Mouse (Mus musculus) embryonic facial prominence, embryonic 14.5 days (tissue): Measurements from ENCODE around the gene Cox8c. TPM values are rescaled to one million over a fixed set of nuclear protein-coding genes. Genes with fewer than 3 reads are reported as not detected.

Source experiments
- ATAC-seq: fragments of 200-750 bp; cut with Nextera tagmentation; 2 replicates; pipeline ENCODE4 v1.8.0; 2017; ENCODE audit warnings: low read depth, moderate number of reproducible peaks, moderate TSS enrichment
- DNase-seq: peaks from one replicate; pipeline ENCODE4 v3.0.0-alpha.2; 2015; ENCODE audit warnings: low spot score
- H3K27ac ChIP-seq: fragments of 300-500 bp; sonication (generic); replicated peaks from 2 replicates; pipeline ENCODE4 v1.5.1; 2014; ENCODE audit warnings: low read depth, mild to moderate bottlenecking, low read length, moderate library complexity
- H3K27me3 ChIP-seq: fragments of 300-500 bp; sonication (generic); replicated peaks from 2 replicates; pipeline ENCODE4 v1.6.1; 2014; ENCODE audit warnings: low read length; ENCODE audit not compliant: control insufficient read depth, insufficient read depth
- H3K36me3 ChIP-seq: fragments of 300-500 bp; sonication (generic); 2 replicates; pipeline ENCODE4 v1.6.1; 2014; ENCODE audit warnings: low read length, mixed read lengths; ENCODE audit not compliant: control insufficient read depth, insufficient read depth
- H3K4me1 ChIP-seq: fragments of 300-500 bp; sonication (generic); 2 replicates; pipeline ENCODE4 v1.6.1; 2014; ENCODE audit warnings: antibody characterized with exemption, low read length; ENCODE audit not compliant: control insufficient read depth, insufficient read depth
- H3K4me2 ChIP-seq: fragments of 300-500 bp; sonication (generic); 2 replicates; pipeline ENCODE4 v1.6.1; 2014; ENCODE audit warnings: low read depth, mild to moderate bottlenecking, low read length, moderate library complexity, mixed read lengths
- H3K4me3 ChIP-seq: fragments of 300-500 bp; sonication (generic); 2 replicates; pipeline ENCODE4 v1.5.1; 2014; ENCODE audit warnings: low read depth, mild to moderate bottlenecking, low read length
- H3K9ac ChIP-seq: fragments of 300-500 bp; sonication (generic); 2 replicates; pipeline ENCODE4 v1.6.1; 2014; ENCODE audit warnings: low read depth, mild to moderate bottlenecking, low read length, moderate library complexity, mixed read lengths
- H3K9me3 ChIP-seq: fragments of 300-500 bp; sonication (generic); 2 replicates; pipeline ENCODE4 v1.6.1; 2016; ENCODE audit warnings: low read length; ENCODE audit not compliant: control insufficient read depth
- WGBS: fragments of 180-500 bp; shearing (Covaris S2); extraction: QIAGEN DNeasy Blood & Tissue Kit; methylation state at CpG from one replicate; pipeline ENCODE4 v1.1.7; 2014; 5-methylcytosine and 5-hydroxymethylcytosine counted together
- polyA plus RNA-seq: library from polyadenylated mRNA; unstranded; fragments of >200 nt; fragmentation: Nextera tagmentation; extraction: Ambion mirVana; gene quantifications from 2 replicates; pipeline ENCODE4 v1.2.1, GENCODE M21; 2014

Cox8c gene
- polyA plus RNA-seq, 1 experiment from 2014 or later, result not detected

GRCm38 (mm10) chr12:102947826-102948225 is 48.7 kb downstream of the Cox8c start:
- Histone ChIP-seq H3K4me2 (no peak overlapping the region), H3K9me3 (no peaks in the 10 kb centered on the region), H3K9ac (no peak overlapping the region), H3K27me3 (peaks cover 21% of the 10 kb centered on the region), H3K36me3 (no peaks in the 10 kb centered on the region), H3K4me3 (no peak overlapping the region), H3K4me1 (peaks cover 5% of the 10 kb centered on the region; the same call in 1 of the 2 replicates), H3K27ac (no peak overlapping the region)
- ATAC-seq, result no peak
- 20% methylated on average over 10 of the region's 10 CpGs for WGBS
- peak; percentile 19 for DNase-seq

GRCm38 (mm10) chr12:102948778-102949394 is 49.8 kb downstream of the Cox8c start, which contains the start of gene Unc79:
Gene Unc79, plus strand, starts transcription at chr12:102948859.
- Histone ChIP-seq H3K9me3 (no peaks in the 10 kb centered on the region), H3K9ac (peak within 1 kb of the TSS; percentile 30), H3K4me3 (peak within 1 kb of the TSS; percentile 52), H3K36me3 (no peaks in the 10 kb centered on the region), H3K27ac (no peak within 1 kb of the TSS), H3K4me2 (peak within 1 kb of the TSS; percentile 82), H3K4me1 (peaks cover 5% of the 10 kb centered on the region; the same call in 1 of the 2 replicates), H3K27me3 (peaks cover 21% of the 10 kb centered on the region)
- DNase-seq (peak; percentile 76), ATAC-seq (peak; percentile 81)
- under 1% methylated on average over 37 of the region's 48 CpGs for WGBS

- peak; percentile 80 for ATAC-seq
- Histone ChIP-seq H3K9me3 (no peaks in the 10 kb centered on the region), H3K4me2 (peak overlapping the region; percentile 82), H3K27me3 (peaks cover 21% of the 10 kb centered on the region), H3K4me3 (peak overlapping the region; percentile 52), H3K27ac (no peak overlapping the region), H3K4me1 (peaks cover 5% of the 10 kb centered on the region; the same call in 1 of the 2 replicates), H3K9ac (peak overlapping the region; percentile 30; the same call in 1 of the 2 replicates), H3K36me3 (no peaks in the 10 kb centered on the region)
- under 1% methylated on average over 36 of the region's 42 CpGs for WGBS
- peak; percentile 56 for DNase-seq
These were observed 50.5 kb downstream of the Cox8c start for GRCm38 (mm10) chr12:102949395-102950208.

Other genes starting within 250 kb of the Cox8c start
- gene Itpk1, start 194.4 kb upstream of the Cox8c start, polyA plus RNA-seq, result 9.6 and 10.9 TPM in 2 replicates
- gene Moap1, start 155.7 kb upstream of the Cox8c start, polyA plus RNA-seq, result 17.8 and 23.9 TPM in 2 replicates
- gene Tmem251, start 155.6 kb upstream of the Cox8c start, polyA plus RNA-seq, result 9.8 and 10.6 TPM in 2 replicates
- not detected in 2 replicates for gene Gm28051, start 141.6 kb upstream of the Cox8c start, polyA plus RNA-seq
- gene Gon7, start 141.5 kb upstream of the Cox8c start, polyA plus RNA-seq, result 16.2 and 17.6 TPM in 2 replicates
- 45.8 and 50.1 TPM in 2 replicates for gene Ubr7, start 141.3 kb upstream of the Cox8c start, polyA plus RNA-seq
- gene Gm20604, start 140.6 kb upstream of the Cox8c start, polyA plus RNA-seq, result 22.2 and 22.8 TPM in 2 replicates
- 20.1 and 20.3 TPM in 2 replicates for gene Btbd7, start 20.8 kb upstream of the Cox8c start, polyA plus RNA-seq
- 0.54 and 0.62 TPM in 2 replicates for gene Unc79, start 49.5 kb downstream of the Cox8c start, polyA plus RNA-seq